Mouse (Mus musculus) kidney, postnatal 0 days (tissue): ENCODE results near the gene Kif27. TPM values are rescaled to one million over a fixed set of nuclear protein-coding genes. Genes with fewer than 3 reads are reported as not detected.

Source experiments
- ATAC-seq: fragments of 200-750 bp; cut with Nextera tagmentation; replicated peaks from 2 replicates; pipeline ENCODE4 v1.8.0; 2017; ENCODE audit warnings: low read depth, moderate number of reproducible peaks, moderate TSS enrichment, moderate library complexity; ENCODE audit not compliant: low FRiP score
- DNase-seq: peaks from one replicate; pipeline ENCODE4 v3.0.0-alpha.2; 2016; ENCODE audit warnings: low spot score
- H3K27ac ChIP-seq: fragments of 300-500 bp; sonication (generic); 2 replicates; pipeline ENCODE4 v1.5.1; 2014; ENCODE audit warnings: mild to moderate bottlenecking
- H3K27me3 ChIP-seq: fragments of 300-500 bp; sonication (generic); 2 replicates; pipeline ENCODE4 v1.6.1; 2014; ENCODE audit warnings: low read length, mixed read lengths; ENCODE audit not compliant: insufficient read depth
- H3K36me3 ChIP-seq: fragments of 300-500 bp; sonication (generic); 2 replicates; pipeline ENCODE4 v1.6.1; 2014; ENCODE audit warnings: low read length, mixed read lengths; ENCODE audit not compliant: insufficient read depth
- H3K4me1 ChIP-seq: fragments of 300-500 bp; sonication (generic); replicated peaks from 2 replicates; pipeline ENCODE4 v1.6.1; 2014; ENCODE audit warnings: antibody characterized with exemption, low read length, mixed read lengths; ENCODE audit not compliant: insufficient read depth
- H3K4me2 ChIP-seq: fragments of 300-500 bp; sonication (generic); 2 replicates; pipeline ENCODE4 v1.6.1; 2014; ENCODE audit warnings: mild to moderate bottlenecking, low read length, moderate library complexity, mixed read lengths
- H3K4me3 ChIP-seq: fragments of 300-500 bp; sonication (generic); replicated peaks from 2 replicates; pipeline ENCODE4 v1.5.1; 2014; ENCODE audit warnings: low read depth, low read length
- H3K9ac ChIP-seq: fragments of 300-500 bp; sonication (generic); 2 replicates; pipeline ENCODE4 v1.6.1; 2014; ENCODE audit warnings: low read depth, low read length
- H3K9me3 ChIP-seq: fragments of 300-500 bp; sonication (generic); replicated peaks from 2 replicates; pipeline ENCODE4 v1.6.1; 2016; ENCODE audit warnings: low read length, inconsistent platforms, mixed read lengths
- CTCF ChIP-seq: IDR thresholded peaks from 2 replicates; pipeline ENCODE4 v1.5.1; 2016; ENCODE audit warnings: antibody characterized with exemption, low read depth, mild to moderate bottlenecking, moderate library complexity
- WGBS: fragments of 180-500 bp; shearing (Covaris S2); extraction: QIAGEN DNeasy Blood & Tissue Kit; methylation state at CpG from one replicate; pipeline ENCODE4 v1.1.7; 2014; 5-methylcytosine and 5-hydroxymethylcytosine counted together
- polyA plus RNA-seq: library from polyadenylated mRNA; unstranded; fragments of >200 nt; fragmentation: Nextera tagmentation; extraction: Ambion mirVana; gene quantifications from 2 replicates; pipeline ENCODE4 v1.2.1, GENCODE M21; 2015

The Kif27 gene
- polyA plus RNA-seq, 1 experiment from 2014 or later: 0.55 TPM

GRCm38 (mm10) chr13:58292811-58293210 is 66.1 kb downstream of the Kif27 start:
- ATAC-seq (no peak), DNase-seq (no peak)
- Histone ChIP-seq H3K27ac (no peak overlapping the region), H3K9ac (no peak overlapping the region), H3K4me1 (no peaks in the 10 kb centered on the region), H3K36me3 (no peaks in the 10 kb centered on the region), H3K27me3 (no peaks in the 10 kb centered on the region), H3K9me3 (no peaks in the 10 kb centered on the region), H3K4me2 (no peak overlapping the region), H3K4me3 (no peak overlapping the region)
- 38% methylated on average over 5 of the region's 5 CpGs for WGBS
- no peak for TF ChIP-seq CTCF

- H3K36me3 ChIP-seq: no peaks in the 10 kb centered on the region
- 74% methylated on average over 1 of the region's 1 CpGs for WGBS
- H3K4me3 ChIP-seq: no peak overlapping the region
- DNase-seq (no peak), ATAC-seq (no peak)
- no peak overlapping the region for H3K9ac ChIP-seq
- H3K4me1 ChIP-seq: no peaks in the 10 kb centered on the region
- no peaks in the 10 kb centered on the region for H3K27me3 ChIP-seq
- H3K27ac ChIP-seq: no peak overlapping the region
- no peaks in the 10 kb centered on the region for H3K9me3 ChIP-seq
- peak; percentile 41 for TF ChIP-seq CTCF
- H3K4me2 ChIP-seq: no peak overlapping the region
Observed at GRCm38 (mm10) chr13:58289308-58289707, 69.6 kb downstream of the Kif27 start.

- ATAC-seq: peak; percentile 84
- no peak overlapping the region for H3K4me3 ChIP-seq
- H3K36me3 ChIP-seq: no peaks in the 10 kb centered on the region
- WGBS: 13% methylated on average over 13 of the region's 13 CpGs
- TF ChIP-seq CTCF: peak; percentile 100
- H3K4me2 ChIP-seq: no peak overlapping the region
- H3K27me3 ChIP-seq: no peaks in the 10 kb centered on the region
- no peak overlapping the region for H3K9ac ChIP-seq
- H3K27ac ChIP-seq: no peak overlapping the region
- peak; percentile 91 for DNase-seq
- H3K9me3 ChIP-seq: no peaks in the 10 kb centered on the region
- no peaks in the 10 kb centered on the region for H3K4me1 ChIP-seq
Observed at GRCm38 (mm10) chr13:58287822-58288221, 71.1 kb downstream of the Kif27 start.

- Histone ChIP-seq H3K36me3 (no peaks in the 10 kb centered on the region), H3K4me1 (no peaks in the 10 kb centered on the region), H3K27ac (no peak overlapping the region), H3K27me3 (no peaks in the 10 kb centered on the region), H3K9me3 (no peaks in the 10 kb centered on the region), H3K9ac (no peak overlapping the region), H3K4me2 (no peak overlapping the region), H3K4me3 (no peak overlapping the region)
- WGBS: 45% methylated on average over 4 of the region's 4 CpGs
- DNase-seq (peak; percentile 19), ATAC-seq (no peak)
- no peak for TF ChIP-seq CTCF
Observed at GRCm38 (mm10) chr13:58283466-58283865, 75.5 kb downstream of the Kif27 start.

GRCm38 (mm10) chr13:58281936-58282335 is 77.0 kb downstream of the Kif27 start:
- Histone ChIP-seq H3K4me1 (no peaks in the 10 kb centered on the region), H3K4me3 (no peak overlapping the region), H3K27me3 (no peaks in the 10 kb centered on the region), H3K4me2 (no peak overlapping the region), H3K27ac (no peak overlapping the region), H3K9ac (no peak overlapping the region), H3K36me3 (no peaks in the 10 kb centered on the region), H3K9me3 (no peaks in the 10 kb centered on the region)
- no peak for DNase-seq
- no peak for ATAC-seq
- no peak for TF ChIP-seq CTCF
- 68% methylated on average over 4 of the region's 4 CpGs for whole genome bisulfite sequencing

- Histone ChIP-seq H3K27ac (no peak overlapping the region), H3K9ac (no peak overlapping the region), H3K9me3 (no peaks in the 10 kb centered on the region), H3K4me3 (no peak overlapping the region), H3K4me1 (no peaks in the 10 kb centered on the region), H3K4me2 (no peak overlapping the region), H3K36me3 (no peaks in the 10 kb centered on the region), H3K27me3 (no peaks in the 10 kb centered on the region)
- DNase-seq (no peak), ATAC-seq (no peak)
- 88% methylated on average over 3 of the region's 3 CpGs for WGBS
- TF ChIP-seq CTCF: no peak
Observed at GRCm38 (mm10) chr13:58280528-58280927, 78.4 kb downstream of the Kif27 start.

- no peaks in the 10 kb centered on the region for H3K9me3 ChIP-seq
- no peak for ATAC-seq
- H3K4me3 ChIP-seq: no peak overlapping the region
- DNase-seq: no peak
- 0 out of 2 replicates have a peak, but pooled peaks cover 3% of the 10 kb centered on the region for H3K4me1 ChIP-seq
- H3K4me2 ChIP-seq: no peak overlapping the region
- 79% methylated on average over 10 of the region's 10 CpGs for WGBS
- no peaks in the 10 kb centered on the region for H3K36me3 ChIP-seq
- H3K27ac ChIP-seq: no peak overlapping the region
- no peak overlapping the region for H3K9ac ChIP-seq
- no peak for TF ChIP-seq CTCF
- H3K27me3 ChIP-seq: no peaks in the 10 kb centered on the region
Observed at GRCm38 (mm10) chr13:58276256-58276655, 82.7 kb downstream of the Kif27 start.
